Comparison of ENCODE assay signal across 7 mouse cellular contexts in genomic region chr9:90537683-90538082, GRCm38 (mm10).
A peak's percentile ranks its signal among the peaks of the same experiment; 100 is the strongest.
DNase-seq lines count a peak whose midpoint lies in the region; TF ChIP-seq lines count a peak whose summit lies in the region.
"Not testable (repeated sequence)": the region's sequence is repeated elsewhere in the genome, so short reads cannot be mapped to it uniquely, and the experiment has no call there.

No protein-coding gene starts in this region.

- not testable (repeated sequence) for TF ChIP-seq POLR2A in bone marrow macrophage, adult 2 months (IDR thresholded peaks at IDR 0.05; ENCODE audit: borderline replicate concordance, low read depth, low read length)

- peak; percentile 9 for DNase-seq in gastrocnemius, postnatal 25 days
- peak; percentile 21 to 32 for DNase-seq in heart, adult 9 months (ENCODE audit: low spot score in 2 of 2)
- DNase-seq in kidney, postnatal 14 days, result peak; percentile 2
- DNase-seq in lung, postnatal 36 days, result peak; percentile 14
- peak; percentile 57 for DNase-seq in ovary, postnatal 36 days (ENCODE audit: low spot score)
- DNase-seq in urinary bladder, postnatal 36 days (ENCODE audit: low spot score in 2 of 2), result peak; percentile 10 to 25

- H3K27ac ChIP-seq in bone marrow macrophage, adult 2 months (ENCODE audit: insufficient read depth, low read depth, low read length), result not testable (repeated sequence)

- 0 out of 2 replicates have a peak overlapping the region, but pooled peaks have one; percentile 5 for H3K4me3 ChIP-seq in bone marrow macrophage, adult 2 months (ENCODE audit: insufficient read depth, low read length)

- not testable (repeated sequence) for TF ChIP-seq CTCF in bone marrow macrophage, adult 2 months (IDR thresholded peaks at IDR 0.05; ENCODE audit: low read depth, low read length)

- not testable (repeated sequence) for H3K4me1 ChIP-seq in bone marrow macrophage, adult 2 months (ENCODE audit: control insufficient read depth, insufficient read depth, low read length)

Comparison
In these comparisons a context has a peak if more than half of its experiments do, and no peak if none do; other contexts are left out.
1. DNase-seq: peak in every context shown above with its lines; median percentile 57 in ovary, postnatal 36 days; 26 in heart, adult 9 months; 18 in urinary bladder, postnatal 36 days; 14 in lung, postnatal 36 days; 9 in gastrocnemius, postnatal 25 days; 2 in kidney, postnatal 14 days.